In the genomic region with DNA sequence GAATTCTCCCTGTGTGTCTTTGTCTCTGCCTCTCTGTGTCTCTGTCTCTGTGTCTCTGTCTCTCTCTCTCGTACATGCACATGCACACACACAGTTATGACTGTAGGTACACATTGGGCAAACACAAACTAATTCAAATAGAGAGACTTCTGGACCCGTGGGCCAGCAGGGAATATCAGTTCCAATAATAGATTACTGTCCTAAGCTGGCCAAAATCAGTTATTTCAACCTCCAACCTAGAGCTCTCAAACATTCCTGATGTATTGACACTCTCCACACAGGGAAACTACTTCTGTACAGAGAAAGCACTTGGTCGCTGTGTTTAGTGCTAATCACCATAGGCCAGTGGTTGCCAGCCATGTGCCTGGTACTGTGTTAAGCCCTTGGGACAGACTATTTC, we compare ENCODE assay signal across 25 mouse cellular contexts.
"Had no signal": no experiment of that assay in that cellular context is flagged by ENCODE, and none has a peak within 500 bp of the region (broad histone marks: within the 10 kb centered on the region; RNA-seq: fewer than 3 reads in every experiment).

No protein-coding gene starts in this region.

- H3K36me3 ChIP-seq: embryonic facial prominence, embryonic 10.5 days; embryonic facial prominence, embryonic 12.5 days; embryonic facial prominence, embryonic 13.5 days; embryonic facial prominence, embryonic 15.5 days; forebrain, embryonic 10.5 days; forebrain, embryonic 12.5 days; forebrain, embryonic 15.5 days had no signal

- H3K27ac ChIP-seq: embryonic facial prominence, embryonic 10.5 days; embryonic facial prominence, embryonic 12.5 days; embryonic facial prominence, embryonic 13.5 days; embryonic facial prominence, embryonic 15.5 days; forebrain, embryonic 10.5 days; forebrain, embryonic 12.5 days; forebrain, embryonic 13.5 days; forebrain, embryonic 15.5 days; gastrocnemius, adult 2 months; heart, adult 2 months had no signal

- H3K9ac ChIP-seq: embryonic facial prominence, embryonic 12.5 days; embryonic facial prominence, embryonic 13.5 days; embryonic facial prominence, embryonic 15.5 days; forebrain, embryonic 12.5 days; forebrain, embryonic 13.5 days; forebrain, embryonic 15.5 days; forebrain, postnatal 0 days had no signal

- H3K4me1 ChIP-seq: embryonic facial prominence, embryonic 12.5 days had no signal

- H3K4me3 ChIP-seq: embryonic facial prominence, embryonic 10.5 days; embryonic facial prominence, embryonic 12.5 days; embryonic facial prominence, embryonic 13.5 days; embryonic facial prominence, embryonic 15.5 days; erythroblast, embryonic 14.5 days; forebrain, embryonic 10.5 days; forebrain, embryonic 12.5 days; forebrain, embryonic 13.5 days; forebrain, embryonic 15.5 days; gastrocnemius, adult 2 months; heart, adult 2 months had no signal

- H3K27me3 ChIP-seq: embryonic facial prominence, embryonic 12.5 days; embryonic facial prominence, embryonic 13.5 days; embryonic facial prominence, embryonic 15.5 days; forebrain, embryonic 12.5 days; forebrain, embryonic 13.5 days; forebrain, embryonic 15.5 days had no signal

- DNase-seq: cerebellum, adult 9-10 months; cerebellum, adult 9-11 months; cerebellum, postnatal 10 days; cerebellum, postnatal 14 days; cerebellum, postnatal 25 days; cerebellum, postnatal 36 days; embryo, embryonic 11 days; forebrain, postnatal 0 days; gastrocnemius, adult 2 months; gastrocnemius, postnatal 10 days; gastrocnemius, postnatal 14 days; gastrocnemius, postnatal 25 days; gastrocnemius, postnatal 36 days; heart, adult 11 months; heart, adult 18-20 months; heart, adult 2 months had no signal
